Mouse (Mus musculus) myocyte (in vitro differentiated cells): ENCODE results near the gene Bfsp2. TPM values are rescaled to one million over a fixed set of nuclear protein-coding genes. Genes with fewer than 3 reads are reported as not detected.

ENCODE experiments used
- H3K27me3 ChIP-seq: one replicate; pipeline ENCODE4 v1.6.1; 2011; ENCODE audit not compliant: control insufficient read depth, insufficient read depth, insufficient read length
- H3K36me3 ChIP-seq: one replicate; pipeline ENCODE4 v1.6.1; 2011; ENCODE audit not compliant: control insufficient read depth, insufficient read depth
- H3K4me2 ChIP-seq: one replicate; pipeline ENCODE4 v1.6.1; 2011; ENCODE audit warnings: low read depth, control low read depth
- H3K4me3 ChIP-seq: one replicate; pipeline ENCODE4 v1.5.1; 2011; ENCODE audit warnings: mild to moderate bottlenecking, control low read depth, moderate library complexity
- H3K79me2 ChIP-seq: one replicate; pipeline ENCODE4 v1.6.1; 2011; ENCODE audit not compliant: control insufficient read depth, insufficient read depth
- H3ac ChIP-seq: one replicate; pipeline ENCODE4 v1.6.1; 2011; ENCODE audit not compliant: control insufficient read depth, insufficient read length
- CEBPB ChIP-seq: IDR thresholded peaks from 2 replicates; pipeline ENCODE4 v1.6.1; 2011; ENCODE audit warnings: mild to moderate bottlenecking, moderate library complexity; ENCODE audit not compliant: poor library complexity, insufficient read depth, severe bottlenecking
- E2F4 ChIP-seq: IDR thresholded peaks from one replicate; pipeline ENCODE4 v1.6.1; 2011; ENCODE audit warnings: mild to moderate bottlenecking, control low read depth, moderate library complexity; ENCODE audit not compliant: insufficient read depth
- MAX ChIP-seq: IDR thresholded peaks from one replicate; pipeline ENCODE4 v1.6.1; 2011; ENCODE audit warnings: low read depth, mild to moderate bottlenecking, control low read depth
- MYOD1 ChIP-seq, 3 experiments: IDR thresholded peaks; one replicate each; pipeline ENCODE4 v1.6.1; 2011; ENCODE audit warnings: control low read depth in 2 of 3, low read depth in 2 of 3, mild to moderate bottlenecking in 2 of 3, moderate library complexity in 1 of 3; ENCODE audit not compliant: insufficient read length in 2 of 3, control insufficient read depth in 1 of 3
- MYOG ChIP-seq, 3 experiments: IDR thresholded peaks; one replicate each; pipeline ENCODE4 v1.6.1; 2011; ENCODE audit warnings: control low read depth in 2 of 3, low read depth in 2 of 3, mild to moderate bottlenecking in 2 of 3; ENCODE audit not compliant: insufficient read length in 2 of 3, control insufficient read depth in 1 of 3, insufficient read depth in 1 of 3
- POLR2A ChIP-seq: IDR thresholded peaks from one replicate; pipeline ENCODE4 v1.6.1; 2011; ENCODE audit warnings: low read depth, mild to moderate bottlenecking, control low read depth, moderate library complexity; ENCODE audit not compliant: insufficient read length
- POLR2AphosphoS2 ChIP-seq: IDR thresholded peaks from one replicate; pipeline ENCODE4 v1.6.1; 2011; ENCODE audit warnings: low read depth, control low read depth; ENCODE audit not compliant: insufficient read length
- REST ChIP-seq: IDR thresholded peaks from one replicate; pipeline ENCODE4 v1.6.1; 2011; ENCODE audit warnings: mild to moderate bottlenecking, control low read depth, moderate library complexity; ENCODE audit not compliant: insufficient read depth, insufficient read length
- SRF ChIP-seq: IDR thresholded peaks from one replicate; pipeline ENCODE4 v1.6.1; 2011; ENCODE audit warnings: low read depth; ENCODE audit not compliant: control insufficient read depth, insufficient read length
- TCF12 ChIP-seq: IDR thresholded peaks from one replicate; pipeline ENCODE4 v1.6.1; 2011; ENCODE audit warnings: mild to moderate bottlenecking, control low read depth; ENCODE audit not compliant: poor library complexity, insufficient read depth, severe bottlenecking
- TCF3 ChIP-seq: IDR thresholded peaks from one replicate; pipeline ENCODE4 v1.6.1; 2011; ENCODE audit warnings: low read depth, control low read depth; ENCODE audit not compliant: insufficient read length
- USF1 ChIP-seq: IDR thresholded peaks from one replicate; pipeline ENCODE4 v1.6.1; 2011; ENCODE audit warnings: low read depth, mild to moderate bottlenecking, control low read depth, moderate library complexity
- polyA plus RNA-seq: library from polyadenylated mRNA; unstranded; fragments of >200 nt; fragmentation: generic; extraction: Trizol; gene quantifications from one replicate; pipeline ENCODE4 v1.2.1, GENCODE M21; 2012; ENCODE audit warnings: missing spikeins

Gene Bfsp2
- polyA plus RNA-seq, 1 experiment, result 0.25 TPM

DNA sequence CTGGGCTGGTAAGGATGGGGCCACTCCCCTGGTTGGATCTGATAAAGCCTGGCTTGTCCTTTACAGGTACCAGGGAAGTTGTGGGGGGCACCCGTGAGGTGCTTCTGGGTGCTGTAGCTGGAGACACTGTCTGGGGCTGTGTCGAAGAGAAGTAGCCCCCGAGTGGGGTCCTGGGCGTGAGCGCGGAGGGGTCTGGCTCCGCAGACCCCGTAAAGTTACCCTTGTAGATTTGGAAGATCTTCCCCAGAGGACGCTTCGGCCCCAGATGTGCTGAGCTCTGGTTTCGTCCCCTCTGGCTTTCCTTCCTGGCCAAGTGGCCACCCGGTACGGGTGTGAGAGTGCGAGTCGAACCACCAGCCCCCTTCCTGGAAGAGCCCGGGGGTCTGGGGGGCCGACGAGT lies 19.1 kb upstream of the Bfsp2 start:
- Histone ChIP-seq H3K27me3 (peaks cover 10% of the 10 kb centered on the region), H3ac (no peak overlapping the region), H3K79me2 (no peaks in the 10 kb centered on the region), H3K4me3 (no peak overlapping the region), H3K36me3 (no peaks in the 10 kb centered on the region), H3K4me2 (no peak overlapping the region)
- TF ChIP-seq USF1 (no peak), REST (no peak), POLR2A (no peak), E2F4 (no peak), CEBPB (no peak), MYOD1 (IDR thresholded peaks at IDR 0.05; ENCODE audit: control insufficient read depth in 1 of 3, insufficient read length in 2 of 3, low read depth in 2 of 3) (no peak), TCF3 (no peak), MAX (no peak), SRF (no peak), MYOG (IDR thresholded peaks at IDR 0.05; ENCODE audit: control insufficient read depth in 1 of 3, insufficient read depth in 1 of 3, insufficient read length in 2 of 3, low read depth in 2 of 3) (no peak), TCF12 (no peak), POLR2AphosphoS2 (no peak)

GRCm38 (mm10) chr9:103498699-103499098 lies 18.5 kb upstream of the Bfsp2 start:
- TF ChIP-seq REST (no peak), MYOG (IDR thresholded peaks at IDR 0.05; ENCODE audit: control insufficient read depth in 1 of 3, insufficient read depth in 1 of 3, insufficient read length in 2 of 3, low read depth in 2 of 3) (no peak), TCF12 (no peak), POLR2A (no peak), SRF (no peak), TCF3 (no peak), MAX (no peak), E2F4 (no peak), USF1 (no peak), CEBPB (no peak), MYOD1 (IDR thresholded peaks at IDR 0.05; ENCODE audit: control insufficient read depth in 1 of 3, insufficient read length in 2 of 3, low read depth in 2 of 3) (no peak), POLR2AphosphoS2 (no peak)
- H3ac ChIP-seq, result no peak overlapping the region
- peaks cover 10% of the 10 kb centered on the region for H3K27me3 ChIP-seq
- H3K4me2 ChIP-seq, result no peak overlapping the region
- H3K4me3 ChIP-seq, result no peak overlapping the region
- H3K36me3 ChIP-seq, result no peaks in the 10 kb centered on the region
- no peaks in the 10 kb centered on the region for H3K79me2 ChIP-seq

DNA sequence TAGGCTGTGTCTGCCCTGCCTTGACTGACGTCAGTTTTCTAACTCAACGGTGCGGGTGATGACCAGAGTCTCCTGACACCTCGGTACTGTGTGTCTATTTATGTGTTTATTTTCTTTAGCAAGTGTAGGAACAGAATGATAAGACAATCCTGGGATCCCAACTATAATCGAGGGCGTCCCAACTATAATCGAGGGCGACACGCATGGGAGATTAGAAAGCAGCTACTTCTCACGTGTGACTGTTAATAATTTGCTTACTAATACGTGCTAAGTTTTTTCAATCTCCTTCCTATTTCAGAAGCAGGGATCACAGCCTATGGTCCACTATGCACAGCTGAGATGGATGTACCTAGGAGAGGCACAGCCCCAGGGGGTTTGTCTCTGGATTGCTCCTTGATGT lies 15.2 kb upstream of the Bfsp2 start:
- H3K36me3 ChIP-seq, result no peaks in the 10 kb centered on the region
- no peak overlapping the region for H3K4me3 ChIP-seq
- no peak overlapping the region for H3ac ChIP-seq
- no peak overlapping the region for H3K4me2 ChIP-seq
- no peaks in the 10 kb centered on the region for H3K79me2 ChIP-seq
- peaks cover 10% of the 10 kb centered on the region for H3K27me3 ChIP-seq
- TF ChIP-seq POLR2AphosphoS2 (no peak), USF1 (no peak), TCF12 (no peak), TCF3 (no peak), CEBPB (no peak), E2F4 (no peak), MAX (no peak), POLR2A (no peak)

- H3K79me2 ChIP-seq, result no peaks in the 10 kb centered on the region
- TF ChIP-seq REST (no peak), CEBPB (no peak), SRF (no peak), TCF3 (no peak), POLR2AphosphoS2 (no peak), E2F4 (no peak), USF1 (no peak), MAX (no peak), MYOG (IDR thresholded peaks at IDR 0.05; ENCODE audit: control insufficient read depth in 1 of 3, insufficient read depth in 1 of 3, insufficient read length in 2 of 3, low read depth in 2 of 3) (no peak), TCF12 (no peak)
- no peak overlapping the region for H3K4me2 ChIP-seq
- H3ac ChIP-seq, result no peak overlapping the region
- no peaks in the 10 kb centered on the region for H3K36me3 ChIP-seq
- peaks cover 10% of the 10 kb centered on the region for H3K27me3 ChIP-seq
- no peak overlapping the region for H3K4me3 ChIP-seq
Measured at GRCm38 (mm10) chr9:103494346-103495020, 14.3 kb upstream of the Bfsp2 start.

DNA sequence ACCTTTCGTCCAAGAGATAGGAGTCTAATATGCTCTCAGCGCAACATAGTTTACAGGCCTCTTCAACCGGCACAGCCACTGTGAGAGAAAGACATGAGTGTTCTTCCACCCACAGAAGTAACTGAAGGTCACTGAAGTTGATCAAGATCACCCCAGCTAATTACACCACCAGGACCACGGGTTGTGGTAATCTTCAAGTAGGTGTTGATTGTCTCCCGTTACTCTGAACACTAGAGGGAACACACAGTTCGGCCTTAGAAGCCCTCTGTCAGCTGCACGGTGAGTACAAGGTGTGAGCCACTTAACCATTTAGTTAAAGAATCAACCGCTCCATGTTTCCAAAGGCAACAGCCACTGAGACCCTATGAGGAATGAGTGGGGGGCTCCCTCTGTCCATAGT lies 11.8 kb upstream of the Bfsp2 start:
- Histone ChIP-seq H3K27me3 (no peaks in the 10 kb centered on the region), H3ac (no peak overlapping the region), H3K4me2 (no peak overlapping the region), H3K79me2 (no peaks in the 10 kb centered on the region), H3K4me3 (no peak overlapping the region), H3K36me3 (no peaks in the 10 kb centered on the region)
- TF ChIP-seq USF1 (no peak), CEBPB (no peak), POLR2A (no peak), TCF3 (no peak), MYOD1 (IDR thresholded peaks at IDR 0.05; ENCODE audit: control insufficient read depth in 1 of 3, insufficient read length in 2 of 3, low read depth in 2 of 3) (no peak), TCF12 (no peak), MYOG (IDR thresholded peaks at IDR 0.05; ENCODE audit: control insufficient read depth in 1 of 3, insufficient read depth in 1 of 3, insufficient read length in 2 of 3, low read depth in 2 of 3) (no peak), POLR2AphosphoS2 (no peak), SRF (no peak), REST (no peak), MAX (no peak), E2F4 (no peak)
